Mouse (Mus musculus): ENCODE measurements at regions not wholly inside any gene's neighbourhood (a gene's known extent, or its start where the extent isn't known, plus 50 kb on each side); places are given as distances from the start of the nearest gene placed in this dataset.

DNA sequence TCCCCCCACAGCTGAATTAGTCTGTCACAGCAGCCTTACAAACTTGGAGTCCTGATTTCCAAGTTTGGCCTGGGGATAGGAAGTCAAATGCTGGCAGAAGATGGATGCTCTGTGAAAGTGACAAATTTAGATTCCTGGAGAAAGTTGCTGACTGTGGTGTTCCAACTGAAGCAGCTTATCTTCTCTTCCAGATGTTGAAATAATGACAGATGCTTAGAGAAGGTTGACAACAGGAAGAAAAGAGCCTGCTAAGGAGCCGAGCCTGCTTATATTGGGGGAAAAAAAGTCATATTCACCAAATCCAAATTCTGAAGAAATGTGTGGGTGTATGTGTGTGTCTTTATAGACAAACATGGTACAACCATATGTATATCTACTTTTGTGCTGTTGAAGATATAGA lies 1380.4 kb upstream of the Cdh8 start:
- DNase-seq (ENCODE audit: low spot score in 2 of 2), result no peak

DNA sequence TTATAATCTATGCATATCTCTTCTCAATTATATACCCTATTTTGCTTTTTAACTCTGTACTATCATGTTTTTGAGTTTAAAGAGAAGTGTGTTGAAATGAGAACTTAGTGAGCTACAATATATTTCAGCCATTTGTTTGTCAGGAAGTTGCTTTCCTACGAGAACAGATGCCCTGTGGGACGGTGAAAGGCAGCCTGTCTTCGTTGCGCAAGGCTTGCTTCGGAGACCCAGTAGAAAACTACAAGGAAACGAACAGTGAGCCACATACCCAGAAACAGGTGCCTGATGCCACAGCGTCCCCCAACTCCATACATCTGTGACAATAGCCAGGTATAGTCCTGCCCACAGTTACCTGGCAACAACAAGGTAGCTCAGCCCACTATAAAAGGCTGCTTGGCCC lies 1377.7 kb upstream of the Cdh8 start:
- no peak for DNase-seq (ENCODE audit: low spot score in 2 of 2)

DNA sequence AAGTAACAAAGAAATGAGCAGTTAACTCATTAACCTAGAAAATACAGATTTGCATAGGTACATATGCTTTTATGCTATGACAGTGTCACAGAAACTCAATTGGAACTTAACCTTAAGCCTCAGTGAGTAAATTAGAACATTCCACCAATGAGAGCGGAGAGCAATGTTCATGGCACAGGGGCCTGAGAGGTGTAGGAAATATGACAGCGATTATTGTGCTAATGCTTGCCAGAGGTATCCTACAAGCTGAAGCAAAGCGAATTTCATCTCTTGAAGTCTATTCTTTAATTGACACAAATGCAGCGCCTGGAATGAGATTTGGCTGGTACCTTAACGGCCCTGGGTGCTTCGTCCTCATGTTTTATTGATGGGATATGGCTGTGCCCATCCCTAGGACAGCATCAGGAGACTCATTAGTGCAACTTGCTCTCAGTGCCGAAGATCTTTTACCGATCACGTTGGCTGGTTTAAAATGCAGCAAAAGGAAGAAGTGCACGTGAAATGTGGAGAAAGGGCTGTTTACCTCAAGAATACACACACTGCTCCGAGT lies 1374.4 kb upstream of the Cdh8 start:
- DNase-seq (ENCODE audit: low spot score in 2 of 2), result no peak

DNA sequence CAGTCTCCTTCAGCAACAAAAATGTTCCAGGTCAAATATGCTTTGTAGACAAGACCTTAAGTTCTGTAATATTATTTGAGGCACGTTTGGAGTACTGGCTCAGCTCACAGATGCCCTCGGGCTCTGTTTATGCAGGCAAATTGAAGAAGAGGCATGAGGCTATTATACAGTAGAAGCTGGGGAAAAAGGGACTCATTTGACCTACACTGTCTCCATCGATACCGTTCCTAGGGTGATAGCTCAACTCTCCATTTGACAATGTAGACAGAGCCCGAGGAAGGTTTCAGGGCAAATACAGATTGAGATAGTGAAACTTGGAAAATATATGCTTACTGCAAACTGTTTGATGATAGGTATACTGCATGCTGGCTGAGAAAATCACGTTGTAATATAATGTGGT lies 1371.9 kb upstream of the Cdh8 start:
- DNase-seq (ENCODE audit: low spot score in 2 of 2), result no peak

DNA sequence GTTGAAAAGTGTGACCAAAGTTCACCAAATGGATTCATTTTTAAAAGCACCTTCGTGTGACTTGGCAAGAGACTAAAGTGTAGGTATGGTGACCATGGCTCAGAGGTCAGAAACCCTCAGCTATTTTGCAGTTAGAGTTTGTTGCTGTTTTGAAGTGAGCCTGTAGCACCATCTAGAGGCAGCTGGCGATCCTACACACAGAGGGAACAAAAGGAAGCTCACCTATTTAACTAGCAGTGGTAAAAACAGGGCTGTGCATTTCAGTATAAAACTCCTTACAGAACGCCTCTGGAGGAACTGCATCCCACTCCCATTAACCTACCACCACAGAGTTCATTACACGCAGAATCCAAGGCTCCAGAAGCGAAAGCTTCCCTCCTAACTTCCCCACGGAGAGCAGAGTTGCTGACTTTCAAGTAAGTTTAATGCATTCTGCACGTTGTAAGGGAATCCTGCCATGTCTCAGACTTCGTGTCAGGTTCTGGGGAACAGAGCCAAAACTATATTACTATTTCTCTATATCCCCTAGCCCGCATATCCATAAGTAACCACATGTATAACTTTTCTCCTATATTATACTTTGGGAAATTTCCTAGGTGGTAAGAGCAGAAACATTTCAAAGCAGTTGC lies 1356.6 kb upstream of the Cdh8 start:
- peak; percentile 64 to 68 for DNase-seq (ENCODE audit: low spot score in 2 of 2)

DNA sequence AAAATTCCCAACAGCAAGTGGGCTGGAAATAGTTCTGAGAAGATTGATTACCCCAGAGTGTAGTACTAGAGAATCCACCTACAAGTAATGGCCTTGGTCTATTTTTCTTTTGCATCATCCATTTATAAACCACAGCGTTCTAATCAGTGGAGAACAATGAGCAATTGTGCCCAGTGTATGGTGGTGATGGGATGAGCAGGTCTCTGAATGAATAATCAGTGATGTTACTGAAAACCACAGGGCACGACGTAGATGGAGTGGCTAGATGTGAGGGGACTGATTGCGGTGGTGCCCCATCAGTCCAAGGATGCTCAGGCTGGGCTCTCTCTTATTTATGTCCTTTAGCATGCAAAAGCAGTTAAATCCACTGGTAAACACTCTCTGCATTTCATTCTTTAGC lies 1353.3 kb upstream of the Cdh8 start:
- no peak for DNase-seq (ENCODE audit: low spot score in 2 of 2)

DNA sequence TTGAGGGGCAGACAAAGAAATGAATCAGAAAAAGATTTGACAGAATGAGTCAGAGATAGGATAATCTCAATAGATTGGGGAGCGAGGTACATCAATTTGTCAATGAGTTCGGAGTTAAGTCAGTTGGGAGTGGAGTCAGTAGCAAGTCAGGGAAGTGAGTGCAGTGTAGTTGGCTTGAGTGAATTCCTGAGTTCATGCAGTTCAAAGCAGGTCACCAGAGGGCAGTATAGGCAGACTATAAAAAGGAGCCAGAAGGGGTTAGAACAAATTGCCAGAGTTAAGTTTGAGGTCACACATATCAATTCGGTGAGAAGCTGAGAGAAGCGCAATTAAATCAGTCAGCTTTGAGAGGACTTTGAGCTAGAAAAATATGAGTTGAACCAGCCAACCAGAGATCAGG lies 1317.7 kb upstream of the Cdh8 start:
- DNase-seq (ENCODE audit: low spot score in 2 of 2), result no peak

DNA sequence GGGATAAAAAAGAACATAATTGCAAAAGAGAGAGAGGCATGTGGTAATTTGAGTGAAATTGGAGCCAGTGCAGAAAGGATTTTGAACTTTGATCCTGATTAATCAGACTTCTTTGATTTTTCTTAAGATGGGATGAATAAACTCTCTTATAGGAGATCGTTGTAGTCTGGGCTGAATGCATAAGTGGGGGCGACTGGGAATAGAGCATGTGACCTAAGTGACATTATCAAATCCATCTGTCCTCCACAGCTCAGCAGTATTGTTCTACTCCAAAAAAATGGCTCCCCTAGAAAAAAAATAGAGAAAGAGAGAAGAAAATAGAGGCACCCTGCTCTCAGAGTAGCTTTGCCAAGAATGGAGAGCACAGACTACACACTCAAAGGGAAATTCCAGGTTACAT lies 1286.1 kb upstream of the Cdh8 start:
- DNase-seq (ENCODE audit: low spot score in 2 of 2), result no peak

DNA sequence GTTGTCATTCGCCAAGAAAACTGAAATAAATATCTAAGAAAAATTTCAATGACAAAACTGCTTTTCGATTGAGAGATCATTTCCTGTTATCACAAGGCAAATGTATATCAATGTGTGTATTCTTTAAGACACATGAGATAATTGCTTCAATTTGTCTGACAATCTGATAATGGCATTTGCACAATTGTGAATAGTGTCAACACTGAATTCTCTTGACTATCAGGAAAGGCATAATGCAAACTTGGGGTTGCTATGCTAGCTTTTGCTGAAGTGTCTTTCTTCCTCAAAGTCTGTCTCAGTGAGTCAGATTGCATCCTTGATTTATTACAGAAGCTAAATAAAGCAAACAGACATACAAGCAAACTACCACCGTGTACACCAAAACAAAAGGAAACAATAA lies 1278.8 kb upstream of the Cdh8 start:
- DNase-seq (ENCODE audit: low spot score in 2 of 2), result no peak

DNA sequence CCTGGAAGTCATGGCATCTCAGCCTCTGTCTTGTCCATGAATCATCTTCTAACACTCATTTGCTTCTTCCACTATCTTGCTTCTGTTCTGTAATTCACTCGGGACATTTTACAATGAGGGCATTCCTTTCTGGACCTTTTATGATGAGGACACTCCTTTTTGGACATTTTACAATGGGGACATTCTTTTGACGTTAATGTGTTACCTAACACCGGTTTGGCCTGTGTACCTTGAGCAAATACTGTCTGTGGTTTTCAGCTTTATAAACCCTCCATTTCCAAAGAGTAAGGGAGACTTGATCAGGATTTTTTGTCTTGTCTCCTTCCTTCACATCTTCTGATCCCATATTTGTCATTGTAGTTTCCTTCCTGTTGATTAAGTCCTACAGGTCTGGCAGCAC lies 1262.3 kb upstream of the Cdh8 start:
- DNase-seq (ENCODE audit: low spot score in 2 of 2), result no peak

Data from layer of hippocampus, postnatal 14 days (tissue).